Mouse (Mus musculus) embryonic facial prominence, embryonic 12.5 days (tissue): ENCODE data around the gene Rab36. TPM values are rescaled to one million over a fixed set of nuclear protein-coding genes. Genes with fewer than 3 reads are reported as not detected.

ENCODE experiments used
- polyA plus RNA-seq: library from polyadenylated mRNA; unstranded; fragments of >200 nt; fragmentation: Nextera tagmentation; extraction: Ambion mirVana; gene quantifications from 2 replicates; pipeline ENCODE4 v1.2.1, GENCODE M21; 2016

Rab36 gene
- polyA plus RNA-seq, 1 experiment from 2014 or later, result 15.3 TPM

Other genes with a start within 250 kb of the Rab36 start
- 5.2 and 6.0 TPM in 2 replicates for gene Gnaz, start 69.9 kb upstream of the Rab36 start, polyA plus RNA-seq
- not detected in 2 replicates for gene Rsph14, start 4.5 kb upstream of the Rab36 start, polyA plus RNA-seq
- 9.0 and 10.7 TPM in 2 replicates for gene Bcr, start 23.5 kb downstream of the Rab36 start, polyA plus RNA-seq
- gene Specc1l, start 175.0 kb downstream of the Rab36 start, polyA plus RNA-seq, result 49.9 and 52.3 TPM in 2 replicates